Mouse (Mus musculus): Measurements from ENCODE around the gene Lrrfip2.

- TF ChIP-seq CTCF (IDR thresholded peaks at IDR 0.05; ENCODE audit: control insufficient read depth, insufficient read depth, insufficient replicate concordance, low read depth, low read length) (no peak), POLR2A (IDR thresholded peaks at IDR 0.05; ENCODE audit: control insufficient read depth, low read depth, low read length) (no peak)
Observed at GRCm38 (mm10) chr9:111267998-111268397, 150.6 kb downstream of the Lrrfip2 start.

Measured in testis, adult 2 months (tissue).